Mouse (Mus musculus) MEL (cell line): ENCODE measurements at regions not wholly inside any gene's neighbourhood (a gene's known extent, or its start where the extent isn't known, plus 50 kb on each side); places are given as distances from the start of the nearest gene placed in this dataset.

Source experiments
- DNase-seq: peaks from one replicate; pipeline ENCODE4 v3.0.0; 2011; ENCODE audit warnings: low read depth, low spot score
- H3K27ac ChIP-seq: 2 replicates; pipeline ENCODE4 v1.5.1; 2012; ENCODE audit warnings: low read depth, mild to moderate bottlenecking, control low read depth, low read length, moderate library complexity; ENCODE audit not compliant: control insufficient read depth
- H3K27me3 ChIP-seq, 2 experiments: fragments of 150-350 bp in 1 of 2; sonication (generic) in 1 of 2; 2 replicates each; pipeline ENCODE4 v1.6.1; 2012; ENCODE audit warnings: low read length in 2 of 2, mild to moderate bottlenecking in 2 of 2, improper control_type of control experiment in 1 of 2, moderate library complexity in 1 of 2; ENCODE audit not compliant: insufficient read depth in 2 of 2, control insufficient read depth in 1 of 2
- H3K36me3 ChIP-seq, 2 experiments: 2 replicates each; pipeline ENCODE4 v1.6.1; 2012 to 2014; ENCODE audit warnings: low read length in 2 of 2, improper control_type of control experiment in 1 of 2, inconsistent platforms in 1 of 2, mild to moderate bottlenecking in 1 of 2; ENCODE audit not compliant: insufficient read depth in 2 of 2, control insufficient read depth in 1 of 2
- H3K4me1 ChIP-seq, 2 experiments: fragments of 150-350 bp in 1 of 2; sonication (generic) in 1 of 2; 2 replicates each; pipeline ENCODE4 v1.6.1; 2012; ENCODE audit warnings: low read length in 2 of 2, improper control_type of control experiment in 1 of 2, mild to moderate bottlenecking in 1 of 2; ENCODE audit not compliant: insufficient read depth in 2 of 2, control insufficient read depth in 1 of 2
- H3K4me3 ChIP-seq, 2 experiments: fragments of 150-350 bp in 1 of 2; sonication (generic) in 1 of 2; 2 replicates each; pipeline ENCODE4 v1.5.1; 2012; ENCODE audit warnings: low read depth in 2 of 2, low read length in 2 of 2, mild to moderate bottlenecking in 2 of 2, moderate library complexity in 2 of 2, control low read depth in 1 of 2, improper control_type of control experiment in 1 of 2; ENCODE audit not compliant: control insufficient read depth in 1 of 2, insufficient read depth in 1 of 2
- H3K79me2 ChIP-seq: 2 replicates; pipeline ENCODE4 v1.6.1; 2012; ENCODE audit warnings: mild to moderate bottlenecking, low read length, moderate library complexity; ENCODE audit not compliant: control insufficient read depth, poor library complexity, insufficient read depth
- H3K9ac ChIP-seq: 2 replicates; pipeline ENCODE4 v1.6.1; 2012; ENCODE audit warnings: low read depth, mild to moderate bottlenecking, control low read depth, low read length, moderate library complexity; ENCODE audit not compliant: control insufficient read depth, poor library complexity, severe bottlenecking
- H3K9me3 ChIP-seq: fragments of 150-350 bp; sonication (generic); replicated peaks from 2 replicates; pipeline ENCODE4 v1.6.1; 2012; ENCODE audit warnings: mild to moderate bottlenecking, low read length, improper control_type of control experiment, moderate library complexity; ENCODE audit not compliant: insufficient read depth
- CHD2 ChIP-seq: IDR thresholded peaks from 2 replicates; pipeline ENCODE4 v1.6.1; 2011; ENCODE audit warnings: low read length, improper control_type of control experiment
- CTCF ChIP-seq, 3 experiments: IDR thresholded peaks in 2 of 3; conservative IDR thresholded peaks in 1 of 3; 2 replicates each; pipeline ENCODE4 v1.5.1; 2011 to 2012; ENCODE audit warnings: low read length in 3 of 3, low read depth in 2 of 3, mild to moderate bottlenecking in 2 of 3, improper control_type of control experiment in 1 of 3, inconsistent platforms in 1 of 3, mixed read lengths in 1 of 3, moderate library complexity in 1 of 3; ENCODE audit not compliant: control insufficient read depth in 1 of 3, insufficient read depth in 1 of 3, poor library complexity in 1 of 3, severe bottlenecking in 1 of 3
- E2F4 ChIP-seq: IDR thresholded peaks from 2 replicates; pipeline ENCODE4 v1.6.1; 2011; ENCODE audit warnings: low read depth, low read length, improper control_type of control experiment, borderline replicate concordance
- EP300 ChIP-seq, 2 experiments: IDR thresholded peaks; 2 replicates each; pipeline ENCODE4 v1.6.1; 2011; ENCODE audit warnings: improper control_type of control experiment in 2 of 2, low read length in 2 of 2, low read depth in 1 of 2, mild to moderate bottlenecking in 1 of 2
- GABPA ChIP-seq: IDR thresholded peaks from 2 replicates; pipeline ENCODE4 v1.6.1; 2012; ENCODE audit warnings: low read depth, mild to moderate bottlenecking, inconsistent platforms, low read length, improper control_type of control experiment, moderate library complexity
- HCFC1 ChIP-seq: IDR thresholded peaks from 2 replicates; pipeline ENCODE4 v1.6.1; 2012; ENCODE audit warnings: low read depth, mild to moderate bottlenecking, inconsistent platforms, low read length, improper control_type of control experiment, moderate library complexity
- MAFK ChIP-seq: IDR thresholded peaks from 2 replicates; pipeline ENCODE4 v1.6.1; 2011; ENCODE audit warnings: low read depth, mild to moderate bottlenecking, low read length, improper control_type of control experiment, borderline replicate concordance
- MAZ ChIP-seq: IDR thresholded peaks from 2 replicates; pipeline ENCODE4 v1.6.1; 2012; ENCODE audit warnings: low read depth, mild to moderate bottlenecking, inconsistent platforms, low read length, improper control_type of control experiment
- MEF2A ChIP-seq: IDR thresholded peaks from 2 replicates; pipeline ENCODE4 v1.6.1; 2014; ENCODE audit warnings: low read depth, mild to moderate bottlenecking, inconsistent platforms, low read length, improper control_type of control experiment; ENCODE audit not compliant: poor library complexity, insufficient replicate concordance, severe bottlenecking; ENCODE audit errors: extremely low read depth
- MXI1 ChIP-seq: IDR thresholded peaks from 2 replicates; pipeline ENCODE4 v1.6.1; 2011; ENCODE audit warnings: mild to moderate bottlenecking, low read depth, low read length, improper control_type of control experiment
- RCOR1 ChIP-seq: IDR thresholded peaks from 2 replicates; pipeline ENCODE4 v1.6.1; 2012; ENCODE audit warnings: low read depth, mild to moderate bottlenecking, inconsistent platforms, low read length, improper control_type of control experiment
- SMC3 ChIP-seq: IDR thresholded peaks from 2 replicates; pipeline ENCODE4 v1.6.1; 2011; ENCODE audit warnings: low read depth, low read length, improper control_type of control experiment
- TAL1 ChIP-seq: IDR thresholded peaks from 2 replicates; pipeline ENCODE4 v1.6.1; 2012; ENCODE audit warnings: mild to moderate bottlenecking, inconsistent platforms, low read length, moderate library complexity, mixed read lengths
- TCF12 ChIP-seq: IDR thresholded peaks from 2 replicates; pipeline ENCODE4 v1.6.1; 2014; ENCODE audit warnings: low read depth, mild to moderate bottlenecking, inconsistent platforms, low read length, improper control_type of control experiment, moderate library complexity
- UBTF ChIP-seq: IDR thresholded peaks from 2 replicates; pipeline ENCODE4 v1.6.1; 2012; ENCODE audit warnings: low read depth, mild to moderate bottlenecking, inconsistent platforms, low read length, improper control_type of control experiment, moderate library complexity, borderline replicate concordance; ENCODE audit not compliant: insufficient read depth
- ZC3H11A ChIP-seq: IDR thresholded peaks from 2 replicates; pipeline ENCODE4 v1.6.1; 2012; ENCODE audit warnings: low read depth, mild to moderate bottlenecking, inconsistent platforms, low read length, improper control_type of control experiment
- ZMIZ1 ChIP-seq: IDR thresholded peaks from 2 replicates; pipeline ENCODE4 v1.6.1; 2012; ENCODE audit warnings: low read depth, mild to moderate bottlenecking, inconsistent platforms, low read length, improper control_type of control experiment, moderate library complexity

- Histone ChIP-seq H3K4me1 (no peaks in the 10 kb centered on the region), H3K36me3 (no peaks in the 10 kb centered on the region), H3K4me3 (no peak overlapping the region), H3K9ac (no peak overlapping the region), H3K79me2 (no peaks in the 10 kb centered on the region), H3K27me3 (no peaks in the 10 kb centered on the region; a peak in 1 of 4 replicates), H3K27ac (no peak overlapping the region), H3K9me3 (no peaks in the 10 kb centered on the region)
- TF ChIP-seq HCFC1 (no peak), CTCF (IDR thresholded peaks at IDR 0.05 in 2 of 3, conservative IDR thresholded peaks at IDR 0.05 in 1 of 3; ENCODE audit: control insufficient read depth in 1 of 3, insufficient read depth in 1 of 3, low read depth in 2 of 3, low read length in 3 of 3, poor library complexity in 1 of 3, severe bottlenecking in 1 of 3) (no peak), SMC3 (no peak), MXI1 (no peak)
- no peak for DNase-seq
These were observed 145.7 kb downstream of the Tle3 start for GRCm38 (mm10) chr9:61517906-61518305.

- DNase-seq, result no peak
- Histone ChIP-seq H3K9ac (no peak overlapping the region), H3K27me3 (no peaks in the 10 kb centered on the region), H3K4me1 (no peaks in the 10 kb centered on the region), H3K4me3 (no peak overlapping the region), H3K79me2 (no peaks in the 10 kb centered on the region), H3K36me3 (no peaks in the 10 kb centered on the region), H3K27ac (no peak overlapping the region), H3K9me3 (no peaks in the 10 kb centered on the region)
- TF ChIP-seq E2F4 (no peak), CHD2 (no peak), RCOR1 (no peak), MEF2A (no peak), GABPA (no peak)
These were observed 139.3 kb downstream of the Tle3 start for GRCm38 (mm10) chr9:61511436-61511835.

- Histone ChIP-seq H3K36me3 (no peaks in the 10 kb centered on the region), H3K27ac (no peak overlapping the region), H3K9ac (no peak overlapping the region), H3K79me2 (no peaks in the 10 kb centered on the region), H3K9me3 (no peaks in the 10 kb centered on the region), H3K4me3 (no peak overlapping the region), H3K27me3 (no peaks in the 10 kb centered on the region), H3K4me1 (no peaks in the 10 kb centered on the region)
- no peak for DNase-seq
- no peak for TF ChIP-seq MAFK
- TF ChIP-seq TCF12, result no peak
- no peak for TF ChIP-seq MAZ
- no peak for TF ChIP-seq UBTF
- TF ChIP-seq ZMIZ1, result no peak
- no peak for TF ChIP-seq TAL1
- no peak for TF ChIP-seq ZC3H11A
- TF ChIP-seq EP300 (IDR thresholded peaks at IDR 0.05; ENCODE audit: low read depth in 1 of 2, low read length in 2 of 2), result no peak
These were observed 138.2 kb downstream of the Tle3 start for GRCm38 (mm10) chr9:61510217-61510893.
